Mouse (Mus musculus): ENCODE data around the gene Rpa1.
"Not testable (repeated sequence)": the region's sequence is repeated elsewhere in the genome, so short reads cannot be mapped to it uniquely, and the experiment has no call there.

The Rpa1 gene

GRCm38 (mm10) chr11:75323326-75323737 is 24.8 kb downstream of the Rpa1 start:
- DNase-seq (ENCODE audit: low read depth, low spot score) = no peak

- no peak for DNase-seq (ENCODE audit: low read depth, low spot score)
Observed at GRCm38 (mm10) chr11:75319246-75319645, 28.9 kb downstream of the Rpa1 start.

- no peak for DNase-seq (ENCODE audit: low read depth, low spot score)
Observed at GRCm38 (mm10) chr11:75318351-75319221, 29.5 kb downstream of the Rpa1 start.

- DNase-seq (ENCODE audit: low read depth, low spot score) = no peak
Observed at GRCm38 (mm10) chr11:75313834-75314233, 34.3 kb downstream of the Rpa1 start.

- DNase-seq (ENCODE audit: low read depth, low spot score) = no peak
Observed at GRCm38 (mm10) chr11:75311751-75312150, 36.4 kb downstream of the Rpa1 start.

- DNase-seq (ENCODE audit: low read depth, low spot score) = no peak
Observed at GRCm38 (mm10) chr11:75310813-75311212, 37.3 kb downstream of the Rpa1 start.

- no peak for DNase-seq (ENCODE audit: low read depth, low spot score)
Observed at GRCm38 (mm10) chr11:75308650-75309049, 39.5 kb downstream of the Rpa1 start.

- no peak for DNase-seq (ENCODE audit: low read depth, low spot score)
Observed at GRCm38 (mm10) chr11:75304797-75305196, 43.3 kb downstream of the Rpa1 start.

- DNase-seq (ENCODE audit: low read depth, low spot score) = no peak
Observed at GRCm38 (mm10) chr11:75300954-75301353, 47.2 kb downstream of the Rpa1 start.

GRCm38 (mm10) chr11:75299786-75300185 is 48.3 kb downstream of the Rpa1 start:
- no peak for DNase-seq (ENCODE audit: low read depth, low spot score)

GRCm38 (mm10) chr11:75298491-75298890 is 49.6 kb downstream of the Rpa1 start:
- no peak for DNase-seq (ENCODE audit: low read depth, low spot score)

GRCm38 (mm10) chr11:75297631-75298030 is 50.5 kb downstream of the Rpa1 start:
- DNase-seq (ENCODE audit: low read depth, low spot score) = no peak

GRCm38 (mm10) chr11:75296406-75297005 is 51.6 kb downstream of the Rpa1 start:
- no peak for DNase-seq (ENCODE audit: low read depth, low spot score)

- DNase-seq (ENCODE audit: low read depth, low spot score) = not testable (repeated sequence)
Observed at GRCm38 (mm10) chr11:75295534-75295933, 52.6 kb downstream of the Rpa1 start.

GRCm38 (mm10) chr11:75294862-75295261 is 53.3 kb downstream of the Rpa1 start:
- peak; percentile 42 for DNase-seq (ENCODE audit: low read depth, low spot score)

- DNase-seq (ENCODE audit: low read depth, low spot score) = no peak
Observed at GRCm38 (mm10) chr11:75293852-75294361, 54.2 kb downstream of the Rpa1 start.

GRCm38 (mm10) chr11:75292281-75292680 is 55.8 kb downstream of the Rpa1 start:
- DNase-seq (ENCODE audit: low read depth, low spot score) = no peak

- no peak for DNase-seq (ENCODE audit: low read depth, low spot score)
Observed at GRCm38 (mm10) chr11:75291389-75292215, 56.5 kb downstream of the Rpa1 start.

- peak; percentile 83 for DNase-seq (ENCODE audit: low read depth, low spot score)
Observed at GRCm38 (mm10) chr11:75290566-75291271, 57.4 kb downstream of the Rpa1 start.

- no peak for DNase-seq (ENCODE audit: low read depth, low spot score)
Observed at GRCm38 (mm10) chr11:75289120-75289519, 59.0 kb downstream of the Rpa1 start.

- no peak for DNase-seq (ENCODE audit: low read depth, low spot score)
Observed at GRCm38 (mm10) chr11:75288517-75288916, 59.6 kb downstream of the Rpa1 start.

Data from A20 (cell line).